Mouse (Mus musculus) heart, postnatal 0 days (tissue): Measurements from ENCODE around the gene Cyp4a32.

Experiments
- CTCF ChIP-seq: IDR thresholded peaks from 2 replicates; pipeline ENCODE4 v1.5.1; 2016; ENCODE audit warnings: antibody characterized with exemption, control low read depth, low read depth
- EP300 ChIP-seq: IDR thresholded peaks from 2 replicates; pipeline ENCODE4 v1.6.1; 2016; ENCODE audit warnings: antibody characterized with exemption, low read depth

- TF ChIP-seq CTCF (no peak), EP300 (no peak)
Observed at GRCm38 (mm10) chr4:115614005-115614404, 13.2 kb downstream of the Cyp4a32 start.
